Mouse (Mus musculus): ENCODE measurements around the gene Tmem258. TPM values are rescaled to one million over a fixed set of nuclear protein-coding genes. Genes with fewer than 3 reads are reported as not detected.
"Not testable (repeated sequence)": the region's sequence is repeated elsewhere in the genome, so short reads cannot be mapped to it uniquely, and the experiment has no call there.

The Tmem258 gene
- polyA plus RNA-seq (2016; fragmentation: Nextera tagmentation; extraction: Ambion mirVana): 384 and 400 TPM in 2 replicates

GRCm38 (mm10) chr19:10203848-10204615 is at the start of gene Tmem258, which contains the start of gene Fen1:
Gene Tmem258, plus strand, starts transcription at chr19:10204014.
Gene Fen1, minus strand, starts transcription at chr19:10204169.
- H3K4me3 ChIP-seq: peak within 1 kb of the TSS; percentile 91
- H3K27ac ChIP-seq: peak within 1 kb of the TSS; percentile 95
- DNase-seq (ENCODE audit: low spot score): peak; percentile 96
- H3K27me3 ChIP-seq (ENCODE audit: insufficient read depth, poor library complexity, severe bottlenecking): no peaks in the 10 kb centered on the region
- no peaks in the 10 kb centered on the region for H3K9me3 ChIP-seq
- WGBS: under 1% methylated on average over 40 of the region's 40 CpGs
- peaks cover 17% of the 10 kb centered on the region for H3K4me1 ChIP-seq
- peaks cover 60% of the 10 kb centered on the region for H3K36me3 ChIP-seq

GRCm38 (mm10) chr19:10157725-10158124 is 46.1 kb upstream of the Tmem258 start:
- Histone ChIP-seq H3K4me1 (no peaks in the 10 kb centered on the region), H3K27ac (no peak overlapping the region), H3K27me3 (ENCODE audit: insufficient read depth, poor library complexity, severe bottlenecking) (no peaks in the 10 kb centered on the region), H3K4me3 (no peak overlapping the region), H3K9me3 (no peaks in the 10 kb centered on the region), H3K36me3 (no peaks in the 10 kb centered on the region)
- 50% methylated on average over 2 of the region's 2 CpGs for WGBS
- no peak for DNase-seq (ENCODE audit: low spot score)

GRCm38 (mm10) chr19:10163896-10164295 is 39.9 kb upstream of the Tmem258 start:
- no peaks in the 10 kb centered on the region for H3K27me3 ChIP-seq (ENCODE audit: insufficient read depth, poor library complexity, severe bottlenecking)
- H3K27ac ChIP-seq: no peak overlapping the region
- H3K9me3 ChIP-seq: no peaks in the 10 kb centered on the region
- no peaks in the 10 kb centered on the region for H3K36me3 ChIP-seq
- 84% methylated on average over 3 of the region's 3 CpGs for WGBS
- H3K4me3 ChIP-seq: no peak overlapping the region
- H3K4me1 ChIP-seq: no peaks in the 10 kb centered on the region
- no peak for DNase-seq (ENCODE audit: low spot score)

GRCm38 (mm10) chr19:10165928-10166327 is 37.9 kb upstream of the Tmem258 start:
- DNase-seq (ENCODE audit: low spot score); H3K27ac ChIP-seq; H3K36me3 ChIP-seq; H3K4me1 ChIP-seq; H3K9me3 ChIP-seq; H3K27me3 ChIP-seq (ENCODE audit: insufficient read depth, poor library complexity, severe bottlenecking); H3K4me3 ChIP-seq: not testable (repeated sequence)
- WGBS: 76% methylated on average over 4 of the region's 4 CpGs

GRCm38 (mm10) chr19:10167112-10167511 is 36.7 kb upstream of the Tmem258 start:
- no peak overlapping the region for H3K4me3 ChIP-seq
- H3K4me1 ChIP-seq: no peaks in the 10 kb centered on the region
- WGBS: 71% methylated on average over 4 of the region's 4 CpGs
- H3K27me3 ChIP-seq (ENCODE audit: insufficient read depth, poor library complexity, severe bottlenecking): no peaks in the 10 kb centered on the region
- no peaks in the 10 kb centered on the region for H3K36me3 ChIP-seq
- no peak for DNase-seq (ENCODE audit: low spot score)
- H3K27ac ChIP-seq: no peak overlapping the region
- H3K9me3 ChIP-seq: no peaks in the 10 kb centered on the region

GRCm38 (mm10) chr19:10167951-10168350 is 35.9 kb upstream of the Tmem258 start:
- H3K27ac ChIP-seq: no peak overlapping the region
- WGBS: 93% methylated on average over 1 of the region's 1 CpGs
- no peak overlapping the region for H3K4me3 ChIP-seq
- no peaks in the 10 kb centered on the region for H3K36me3 ChIP-seq
- DNase-seq (ENCODE audit: low spot score): no peak
- no peaks in the 10 kb centered on the region for H3K27me3 ChIP-seq (ENCODE audit: insufficient read depth, poor library complexity, severe bottlenecking)
- no peaks in the 10 kb centered on the region for H3K9me3 ChIP-seq
- peaks cover under 1% of the 10 kb centered on the region; the same call in 1 of the 2 replicates for H3K4me1 ChIP-seq

- WGBS: 84% methylated on average over 3 of the region's 3 CpGs
- Histone ChIP-seq H3K27ac (no peak overlapping the region), H3K4me3 (no peak overlapping the region), H3K4me1 (peaks cover 3% of the 10 kb centered on the region; the same call in 1 of the 2 replicates), H3K27me3 (ENCODE audit: insufficient read depth, poor library complexity, severe bottlenecking) (no peaks in the 10 kb centered on the region), H3K9me3 (no peaks in the 10 kb centered on the region), H3K36me3 (no peaks in the 10 kb centered on the region)
- no peak for DNase-seq (ENCODE audit: low spot score)
Measured at GRCm38 (mm10) chr19:10168441-10168840, 35.4 kb upstream of the Tmem258 start.

GRCm38 (mm10) chr19:10169179-10169578 is 34.6 kb upstream of the Tmem258 start:
- Histone ChIP-seq H3K27ac (no peak overlapping the region), H3K4me3 (no peak overlapping the region), H3K27me3 (ENCODE audit: insufficient read depth, poor library complexity, severe bottlenecking) (no peaks in the 10 kb centered on the region), H3K36me3 (no peaks in the 10 kb centered on the region), H3K9me3 (no peaks in the 10 kb centered on the region), H3K4me1 (peaks cover 3% of the 10 kb centered on the region; the same call in 1 of the 2 replicates)
- peak; percentile 76 for DNase-seq (ENCODE audit: low spot score)

GRCm38 (mm10) chr19:10169692-10170330 is 34.0 kb upstream of the Tmem258 start:
- not testable (repeated sequence) for H3K27ac ChIP-seq; H3K9me3 ChIP-seq; H3K4me3 ChIP-seq; H3K4me1 ChIP-seq; H3K36me3 ChIP-seq; H3K27me3 ChIP-seq (ENCODE audit: insufficient read depth, poor library complexity, severe bottlenecking)
- DNase-seq (ENCODE audit: low spot score): peak; percentile 73
- WGBS: 65% methylated on average over 3 of the region's 3 CpGs

- Histone ChIP-seq H3K27me3 (ENCODE audit: insufficient read depth, poor library complexity, severe bottlenecking) (no peaks in the 10 kb centered on the region), H3K27ac (peak overlapping the region; percentile 44; the same call in 1 of the 2 replicates), H3K4me3 (no peak overlapping the region), H3K36me3 (no peaks in the 10 kb centered on the region), H3K9me3 (no peaks in the 10 kb centered on the region), H3K4me1 (peaks cover 3% of the 10 kb centered on the region; the same call in 1 of the 2 replicates)
- no peak for DNase-seq (ENCODE audit: low spot score)
- 63% methylated on average over 1 of the region's 1 CpGs for WGBS
Measured at GRCm38 (mm10) chr19:10170466-10170865, 33.3 kb upstream of the Tmem258 start.

GRCm38 (mm10) chr19:10171359-10171758 is 32.5 kb upstream of the Tmem258 start:
- Histone ChIP-seq H3K27ac (peak overlapping the region; percentile 13; the same call in 1 of the 2 replicates), H3K27me3 (ENCODE audit: insufficient read depth, poor library complexity, severe bottlenecking) (no peaks in the 10 kb centered on the region), H3K9me3 (no peaks in the 10 kb centered on the region), H3K36me3 (no peaks in the 10 kb centered on the region), H3K4me1 (peaks cover 3% of the 10 kb centered on the region; the same call in 1 of the 2 replicates), H3K4me3 (no peak overlapping the region)
- WGBS: 78% methylated on average over 7 of the region's 7 CpGs
- no peak for DNase-seq (ENCODE audit: low spot score)

- no peaks in the 10 kb centered on the region for H3K36me3 ChIP-seq
- no peak overlapping the region for H3K4me3 ChIP-seq
- no peaks in the 10 kb centered on the region for H3K9me3 ChIP-seq
- H3K27me3 ChIP-seq (ENCODE audit: insufficient read depth, poor library complexity, severe bottlenecking): no peaks in the 10 kb centered on the region
- peak; percentile 75 for DNase-seq (ENCODE audit: low spot score)
- peaks cover 5% of the 10 kb centered on the region for H3K4me1 ChIP-seq
- peak overlapping the region; percentile 17; the same call in 1 of the 2 replicates for H3K27ac ChIP-seq
Measured at GRCm38 (mm10) chr19:10171846-10172245, 32.0 kb upstream of the Tmem258 start.

GRCm38 (mm10) chr19:10173116-10173718 is 30.6 kb upstream of the Tmem258 start:
- WGBS: 75% methylated on average over 5 of the region's 5 CpGs
- peak overlapping the region; percentile 76; the same call in 1 of the 2 replicates for H3K27ac ChIP-seq
- peaks cover 7% of the 10 kb centered on the region for H3K4me1 ChIP-seq
- DNase-seq (ENCODE audit: low spot score): peak; percentile 91
- H3K36me3 ChIP-seq: no peaks in the 10 kb centered on the region
- no peak overlapping the region for H3K4me3 ChIP-seq
- H3K9me3 ChIP-seq: 0 out of 2 replicates have a peak, but pooled peaks cover under 1% of the 10 kb centered on the region
- H3K27me3 ChIP-seq (ENCODE audit: insufficient read depth, poor library complexity, severe bottlenecking): no peaks in the 10 kb centered on the region
